Mouse (Mus musculus): ENCODE data around the gene Mxd1.

The Mxd1 gene

DNA sequence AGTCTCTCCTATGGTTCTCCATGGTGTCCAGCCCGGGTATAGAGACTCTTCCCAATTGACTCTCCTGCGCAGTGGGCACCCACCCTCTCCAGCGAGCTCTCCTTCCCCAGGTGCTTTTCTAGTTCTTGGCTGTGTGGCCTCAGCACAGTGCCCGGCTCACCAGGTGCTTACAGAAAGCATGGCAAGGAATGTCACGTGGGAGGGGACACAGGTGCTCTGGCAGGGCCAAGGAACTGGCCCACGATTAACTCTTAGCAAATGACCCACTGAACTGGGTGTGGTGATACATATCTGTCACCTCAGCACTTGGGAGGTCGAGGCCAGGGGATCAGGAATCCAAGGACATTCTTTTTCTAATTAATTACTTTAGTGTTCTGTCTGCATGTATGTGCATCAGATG is 22.8 kb downstream of the Mxd1 start:
- DNase-seq (ENCODE audit: low read depth), result no peak

DNA sequence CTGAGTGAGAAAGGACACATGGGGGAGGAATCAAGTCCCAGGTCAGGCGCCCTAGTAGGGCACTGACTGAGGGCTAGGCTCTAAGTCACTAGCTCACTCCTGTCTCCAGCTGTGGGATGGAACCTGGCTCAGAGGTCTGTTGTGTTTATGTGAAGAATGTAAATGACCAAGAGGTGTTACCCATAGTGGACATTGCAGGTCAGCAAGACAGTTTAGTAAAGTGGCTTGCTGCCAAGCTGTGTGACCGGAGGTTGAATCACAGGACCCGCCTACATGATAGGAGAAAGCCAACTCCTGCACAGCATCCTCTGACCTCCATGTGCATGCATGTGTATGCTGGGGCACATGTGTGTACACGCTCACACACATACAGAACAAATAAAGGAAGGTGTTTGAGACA is 23.4 kb downstream of the Mxd1 start:
- DNase-seq (ENCODE audit: low read depth), result no peak

- no peak for DNase-seq (ENCODE audit: low read depth)
Observed at GRCm38 (mm10) chr6:86644775-86645400, 24.1 kb downstream of the Mxd1 start.

GRCm38 (mm10) chr6:86641716-86642115 is 27.2 kb downstream of the Mxd1 start:
- DNase-seq (ENCODE audit: low read depth), result no peak

DNA sequence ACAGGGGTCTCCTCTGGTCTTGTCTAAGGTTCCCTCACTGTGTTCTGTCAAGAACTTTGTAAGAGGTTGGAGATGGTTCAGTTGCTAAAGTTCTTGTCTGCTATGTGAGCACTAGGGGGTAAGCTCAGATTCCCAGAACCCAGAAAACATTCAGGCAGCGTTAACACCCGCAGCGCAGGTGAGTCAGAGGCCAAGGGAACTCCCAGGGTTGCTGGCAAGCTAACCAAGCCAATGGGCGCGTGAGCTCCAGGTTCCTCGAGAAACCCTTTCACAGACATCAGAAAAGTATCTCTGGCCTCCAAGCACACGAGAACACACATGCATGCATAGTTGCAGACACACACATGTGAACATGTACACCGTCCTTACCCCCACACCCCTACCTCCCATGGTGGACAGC is 28.2 kb downstream of the Mxd1 start:
- DNase-seq (ENCODE audit: low read depth), result no peak

- no peak for DNase-seq (ENCODE audit: low read depth)
Observed at GRCm38 (mm10) chr6:86640161-86640560, 28.8 kb downstream of the Mxd1 start.

DNA sequence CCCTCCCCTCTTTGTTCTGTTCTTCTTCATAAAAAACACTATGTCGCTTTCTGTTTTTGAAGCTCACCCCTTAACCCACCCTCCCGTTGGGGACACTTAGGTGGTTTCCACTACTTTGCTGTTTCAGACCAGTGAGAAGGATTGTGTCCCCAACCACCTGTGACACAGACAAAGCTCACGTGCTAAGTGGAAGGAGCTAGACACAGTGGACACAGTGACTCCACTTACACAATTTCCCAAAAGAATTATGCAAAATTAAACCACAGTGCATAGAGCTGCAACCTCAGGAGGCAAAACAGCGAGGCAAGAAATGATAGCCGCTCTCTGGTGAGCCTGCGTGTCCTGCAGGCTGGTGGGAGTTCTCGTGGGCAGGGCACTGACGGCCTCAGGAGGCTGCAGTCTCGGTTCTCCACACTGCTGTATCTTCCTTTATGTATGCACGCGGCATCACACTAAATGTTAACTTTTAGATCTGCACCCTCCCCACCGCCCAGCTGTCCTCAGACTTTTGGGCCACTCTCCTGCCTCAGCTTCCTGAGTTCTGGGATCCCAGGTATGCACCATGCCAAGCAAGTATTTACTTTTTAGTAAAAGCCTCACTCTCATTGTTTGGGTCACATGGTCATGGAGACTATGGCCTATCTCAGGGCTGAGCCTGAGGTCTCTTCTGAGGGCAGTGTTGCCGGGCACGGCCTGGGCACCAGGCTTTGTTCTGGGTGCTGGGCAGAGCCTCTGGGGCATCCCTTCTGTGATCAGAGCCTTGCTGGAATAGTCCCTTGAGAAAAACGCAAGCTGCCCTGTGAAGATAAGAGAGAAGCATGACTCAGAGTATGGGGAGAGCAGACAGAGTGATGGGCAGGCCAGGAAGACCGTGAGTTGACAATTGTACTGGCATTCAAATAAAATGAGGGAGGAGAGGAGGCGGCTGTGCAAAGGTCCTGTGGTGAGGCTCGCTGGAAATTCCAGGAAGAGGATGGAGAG is 29.5 kb downstream of the Mxd1 start:
- peak; percentile 83 for DNase-seq (ENCODE audit: low read depth)

DNA sequence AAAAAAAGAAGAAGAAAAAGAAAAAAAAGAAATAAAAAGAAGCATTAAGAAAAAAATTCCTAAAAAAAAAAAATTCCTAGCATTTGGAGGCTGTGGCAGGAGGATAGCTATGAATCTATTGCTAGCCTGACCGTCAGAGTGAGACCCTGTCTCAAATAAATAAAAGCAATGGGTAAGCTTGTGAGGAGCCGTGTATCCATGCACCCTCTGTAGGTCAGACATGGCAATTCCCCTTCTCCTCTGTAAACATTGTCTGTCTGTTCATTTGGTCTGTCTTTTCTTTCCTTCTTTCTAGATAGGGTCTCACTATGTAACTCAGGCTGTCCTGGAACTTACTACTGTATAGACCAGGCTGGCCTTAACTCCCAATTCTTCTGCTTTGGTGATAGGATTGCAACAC is 30.5 kb downstream of the Mxd1 start:
- DNase-seq (ENCODE audit: low read depth), result no peak

DNA sequence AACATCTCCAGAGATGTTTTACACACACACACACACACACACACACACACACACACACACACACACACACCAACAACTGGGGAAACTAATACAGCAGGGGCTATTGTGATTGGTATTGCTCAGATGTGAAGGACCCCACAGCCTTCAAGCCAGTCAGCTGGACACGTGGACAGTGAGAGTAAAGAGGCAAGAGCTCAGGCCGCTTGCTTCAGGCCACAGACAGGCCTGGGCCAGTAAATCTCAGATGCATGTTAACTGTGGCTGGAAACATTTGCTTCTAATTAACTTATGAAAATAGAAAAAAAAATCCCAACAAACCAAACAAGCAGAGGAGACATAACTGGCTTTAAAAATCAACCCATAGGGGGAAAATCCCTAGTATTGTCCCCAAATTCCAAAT is 31.1 kb downstream of the Mxd1 start:
- DNase-seq (ENCODE audit: low read depth), result no peak

GRCm38 (mm10) chr6:86637171-86637835 is 31.7 kb downstream of the Mxd1 start:
- peak; percentile 80 for DNase-seq (ENCODE audit: low read depth)

- DNase-seq (ENCODE audit: low read depth), result no peak
Observed at GRCm38 (mm10) chr6:86636495-86636894, 32.5 kb downstream of the Mxd1 start.

DNA sequence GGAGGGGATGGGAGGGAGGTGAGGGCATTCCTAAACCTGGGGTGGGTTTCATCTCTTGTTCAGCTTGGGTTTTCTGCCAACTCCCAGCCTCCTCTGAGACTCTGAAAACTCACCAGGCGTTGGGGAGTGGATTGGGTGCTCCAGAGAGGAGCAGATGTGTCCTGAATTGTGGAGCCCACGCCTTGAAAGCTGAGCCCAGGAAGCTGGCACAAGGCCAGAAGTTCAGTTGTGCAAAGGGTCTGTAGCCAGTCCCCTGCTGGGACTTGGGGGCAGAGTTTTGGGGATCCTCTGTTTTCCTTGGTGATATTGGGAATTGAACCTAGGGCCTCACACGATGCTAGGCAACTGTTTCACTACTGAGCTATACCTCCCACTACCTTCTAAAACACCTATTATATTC is 38.8 kb downstream of the Mxd1 start:
- DNase-seq (ENCODE audit: low read depth), result no peak

DNA sequence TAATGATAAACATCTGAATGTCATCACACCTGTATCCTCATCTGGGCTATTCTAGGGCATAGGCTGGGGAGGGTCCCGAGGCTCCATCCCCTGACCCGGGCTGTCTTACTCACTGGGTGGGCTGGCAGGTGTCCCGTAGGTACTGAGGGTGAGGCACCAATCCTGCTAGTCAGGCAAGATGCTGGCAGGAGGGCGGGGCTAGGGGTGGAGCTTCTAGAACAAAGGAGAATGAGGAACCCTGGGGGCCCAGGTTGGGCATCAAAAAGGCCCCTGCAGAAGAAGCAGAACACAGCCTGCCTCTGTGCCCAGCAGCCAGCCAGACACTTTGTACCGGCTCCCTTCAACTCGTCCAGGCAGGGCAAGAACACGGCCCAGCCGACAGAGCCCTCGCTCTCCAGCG is 41.0 kb downstream of the Mxd1 start, which contains the start of gene Asprv1:
Gene Asprv1 (plus strand): TSS at position 219 of the 400 bp plus-strand sequence.
- DNase-seq (ENCODE audit: low read depth), result no peak

GRCm38 (mm10) chr6:86624074-86625030 is 44.6 kb downstream of the Mxd1 start:
- no peak for DNase-seq (ENCODE audit: low read depth)

DNA sequence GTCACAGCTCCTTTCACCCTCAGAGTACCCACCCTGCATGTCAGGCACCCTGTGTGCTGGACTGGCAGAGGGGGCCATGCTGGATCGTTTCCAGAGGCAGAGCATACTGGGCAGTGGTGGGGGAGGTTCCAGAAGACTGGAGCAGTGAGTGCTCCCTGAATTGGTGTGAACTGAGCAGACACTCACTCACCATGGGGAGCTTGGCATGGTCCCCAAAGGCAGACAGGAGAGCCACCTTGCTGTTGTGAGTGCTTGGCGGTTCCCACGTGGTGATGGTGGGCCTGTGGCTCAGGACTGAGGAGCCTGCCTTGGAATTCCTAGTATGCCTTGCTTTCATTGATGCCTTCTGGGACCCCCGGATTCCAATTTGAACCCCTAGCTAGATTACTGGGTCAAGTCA is 45.8 kb downstream of the Mxd1 start:
- DNase-seq (ENCODE audit: low read depth), result no peak

DNA sequence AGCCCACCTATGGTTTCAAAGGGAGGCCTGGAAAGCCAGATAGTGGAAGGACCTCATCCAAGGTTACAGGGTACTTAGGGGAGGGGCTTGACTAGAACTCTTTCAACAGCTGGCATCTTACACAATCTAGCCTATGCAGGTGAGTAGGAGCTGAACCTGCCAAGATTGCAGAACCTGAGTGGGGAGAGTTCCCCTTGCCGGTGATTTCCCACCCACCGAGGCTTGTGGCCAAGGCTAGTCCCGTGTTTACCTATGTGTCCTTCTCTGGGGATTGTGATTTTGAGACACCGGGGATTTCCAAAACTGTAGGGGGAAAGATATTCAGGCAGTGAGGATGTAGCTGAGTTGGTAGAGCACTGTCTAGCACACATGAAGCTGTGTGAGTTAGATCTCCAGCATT is 53.7 kb downstream of the Mxd1 start:
- no peak for DNase-seq (ENCODE audit: low read depth)

- no peak for DNase-seq (ENCODE audit: low read depth)
Observed at GRCm38 (mm10) chr6:86610714-86611113, 58.2 kb downstream of the Mxd1 start.

- no peak for DNase-seq (ENCODE audit: low read depth)
Observed at GRCm38 (mm10) chr6:86609235-86609634, 59.7 kb downstream of the Mxd1 start.

- no peak for DNase-seq (ENCODE audit: low read depth)
Observed at GRCm38 (mm10) chr6:86607471-86607870, 61.5 kb downstream of the Mxd1 start.

DNA sequence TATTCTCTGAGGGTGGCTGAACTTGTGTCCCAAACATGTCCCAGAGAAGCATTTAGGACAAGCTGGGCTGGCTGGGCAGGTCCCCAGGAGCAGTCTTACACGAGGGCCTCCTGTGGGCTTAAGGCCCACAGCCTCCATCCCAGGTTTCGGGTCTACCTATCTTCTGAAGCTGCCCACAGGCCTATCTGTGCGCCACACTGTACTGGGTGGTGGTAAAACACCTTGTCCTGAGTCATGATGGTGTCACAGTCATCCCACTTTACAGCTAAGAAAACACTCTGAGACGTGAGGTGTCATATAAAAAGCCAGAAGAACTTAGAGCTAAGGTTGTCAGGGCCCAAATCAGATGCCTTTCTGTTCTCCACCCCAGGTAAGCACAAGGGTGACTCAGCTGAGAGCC is 62.7 kb downstream of the Mxd1 start:
- DNase-seq (ENCODE audit: low read depth), result no peak

- DNase-seq (ENCODE audit: low read depth), result no peak
Observed at GRCm38 (mm10) chr6:86605260-86605659, 63.7 kb downstream of the Mxd1 start.
